Mouse (Mus musculus): ENCODE data around the gene Tcta. TPM values are rescaled to one million over a fixed set of nuclear protein-coding genes. Genes with fewer than 3 reads are reported as not detected.
"Not testable (repeated sequence)": the region's sequence is repeated elsewhere in the genome, so short reads cannot be mapped to it uniquely, and the experiment has no call there.

The Tcta gene
- polyA plus RNA-seq, 1 experiment from 2014 or later: 62.2 TPM

DNA sequence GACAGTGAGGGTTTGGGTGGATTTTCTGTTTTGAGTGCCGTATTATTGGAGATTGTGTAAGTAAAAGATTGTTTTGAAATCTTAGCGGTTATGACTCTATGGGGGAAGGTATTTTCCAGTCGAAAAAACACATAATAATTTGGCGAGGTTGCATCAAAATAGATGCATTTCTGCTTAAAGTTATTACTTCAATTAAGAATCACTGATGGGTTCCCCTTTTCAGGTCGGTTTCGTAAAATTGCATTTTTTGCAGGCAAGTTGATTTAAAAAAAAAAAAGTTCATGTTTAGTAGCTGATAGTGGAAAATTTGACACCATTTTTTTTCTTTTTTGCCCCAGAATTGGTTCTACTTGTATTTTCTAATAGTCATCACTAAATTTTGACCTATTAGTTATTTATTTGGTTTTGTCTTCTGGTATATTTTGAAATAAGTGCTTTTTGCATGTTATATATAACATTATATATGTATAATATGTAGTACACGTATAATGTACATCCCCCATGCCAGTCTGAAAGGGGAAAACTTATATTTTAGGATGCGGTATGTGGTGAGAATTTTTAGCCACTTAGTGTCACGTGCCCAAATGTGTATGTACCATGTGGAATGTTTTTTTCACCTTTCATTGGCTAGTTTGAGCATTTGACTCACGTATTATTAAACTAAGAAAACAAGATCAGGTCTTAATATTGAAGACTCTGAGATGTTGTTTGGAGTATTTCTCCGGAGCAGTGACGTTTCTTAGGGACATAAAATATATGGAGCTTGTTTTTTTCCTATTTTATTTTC lies 1.3 kb upstream of the Tcta start:
- Histone ChIP-seq H3K4me1 (replicated peaks) (peaks cover 63% of the 10 kb centered on the region), H3K27me3 (no peaks in the 10 kb centered on the region), H3K9me3 (no peaks in the 10 kb centered on the region), H3K27ac (replicated peaks) (peak overlapping the region; percentile 98), H3K9ac (peak overlapping the region; percentile 91), H3K4me2 (peak overlapping the region; percentile 70), H3K4me3 (peak overlapping the region; percentile 90), H3K36me3 (peaks cover 21% of the 10 kb centered on the region)
- WGBS: 23% methylated on average over 12 of the region's 12 CpGs
- no peak for ATAC-seq (ENCODE audit: low read depth)

DNA sequence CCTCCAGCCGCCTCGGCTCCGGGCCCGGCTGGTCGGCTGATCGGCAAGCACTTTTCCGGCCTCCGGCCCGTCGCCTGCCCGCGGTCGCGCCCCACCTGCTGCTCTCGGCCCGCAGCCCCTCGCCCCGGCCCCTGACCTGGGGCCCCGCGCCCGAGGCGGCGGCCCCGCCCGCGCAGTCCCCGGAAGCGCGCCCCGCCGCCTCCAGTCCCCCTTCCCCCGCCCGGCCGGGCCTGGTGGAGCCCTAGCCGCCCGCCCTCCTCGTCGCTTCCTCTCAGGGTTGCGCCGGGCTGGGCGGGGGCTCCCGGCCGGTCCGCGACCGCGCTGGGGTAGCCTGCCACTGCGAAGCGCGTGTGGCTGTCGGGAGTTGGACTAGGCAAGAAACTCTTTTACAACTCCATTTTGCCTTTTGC lies 616 bp upstream of the Tcta start:
- Histone ChIP-seq H3K9ac (peak overlapping the region; percentile 91), H3K9me3 (no peaks in the 10 kb centered on the region), H3K27me3 (no peaks in the 10 kb centered on the region), H3K4me2 (peak overlapping the region; percentile 70), H3K4me3 (peak overlapping the region; percentile 90), H3K4me1 (replicated peaks) (peaks cover 57% of the 10 kb centered on the region), H3K27ac (replicated peaks) (peak overlapping the region; percentile 98), H3K36me3 (peaks cover 25% of the 10 kb centered on the region)
- WGBS: 0% methylated on average over 38 of the region's 51 CpGs
- peak; percentile 82 for ATAC-seq (ENCODE audit: low read depth)

DNA sequence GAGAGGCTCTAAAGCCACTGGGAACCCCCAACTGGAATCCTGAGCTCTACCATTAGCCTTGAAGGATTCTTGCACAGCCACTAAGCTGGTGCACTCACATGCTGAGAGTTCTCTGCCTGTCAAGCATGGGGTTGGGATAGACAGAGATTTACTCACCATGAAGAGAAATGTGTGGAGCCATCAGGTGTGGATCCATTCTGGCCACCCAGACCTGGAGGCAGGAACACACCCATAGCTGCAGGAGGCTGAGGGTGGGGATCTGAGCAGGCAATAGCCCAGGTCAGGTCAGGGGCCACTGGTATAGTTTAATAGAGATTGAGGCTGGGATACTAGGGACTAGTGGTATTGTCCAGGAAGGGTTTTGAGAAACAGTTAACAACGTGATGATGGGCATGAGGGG lies 790 bp downstream of the Tcta start:
- WGBS: 3% methylated on average over 1 of the region's 1 CpGs
- peak overlapping the region; percentile 76 for H3K4me2 ChIP-seq
- peak overlapping the region; percentile 85 for H3K9ac ChIP-seq
- no peaks in the 10 kb centered on the region for H3K27me3 ChIP-seq
- H3K4me1 ChIP-seq (replicated peaks): peaks cover 46% of the 10 kb centered on the region
- H3K27ac ChIP-seq (replicated peaks): peak overlapping the region; percentile 98
- H3K4me3 ChIP-seq: peak overlapping the region; percentile 90
- H3K36me3 ChIP-seq: peaks cover 37% of the 10 kb centered on the region
- no peaks in the 10 kb centered on the region for H3K9me3 ChIP-seq
- no peak for ATAC-seq (ENCODE audit: low read depth)

DNA sequence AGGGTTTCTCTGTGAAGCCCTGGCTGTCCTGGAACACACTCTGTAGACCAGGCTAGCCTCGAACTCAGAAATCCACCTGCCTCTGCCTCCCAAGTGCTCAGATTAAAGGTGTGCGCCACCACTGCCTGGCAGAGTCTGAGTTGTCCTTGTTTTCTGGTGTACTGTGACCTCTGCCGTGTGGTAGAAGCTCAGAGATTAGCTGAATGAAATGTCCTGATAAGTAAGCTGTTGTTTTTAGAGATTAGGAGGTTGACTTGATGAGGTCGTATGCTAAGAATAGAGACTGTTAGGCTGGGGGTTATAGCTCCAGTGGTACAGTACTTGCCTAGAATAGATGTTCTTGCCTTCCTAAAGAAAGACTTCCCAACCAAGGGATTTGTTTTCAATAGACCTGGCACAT lies 1.2 kb downstream of the Tcta start:
- no peaks in the 10 kb centered on the region for H3K27me3 ChIP-seq
- peaks cover 40% of the 10 kb centered on the region for H3K36me3 ChIP-seq
- no peak for ATAC-seq (ENCODE audit: low read depth)
- 91% methylated on average over 4 of the region's 4 CpGs for WGBS
- peak overlapping the region; percentile 90 for H3K4me3 ChIP-seq
- H3K4me1 ChIP-seq (replicated peaks): peaks cover 42% of the 10 kb centered on the region
- peak overlapping the region; percentile 85 for H3K9ac ChIP-seq
- peak overlapping the region; percentile 98 for H3K27ac ChIP-seq (replicated peaks)
- H3K9me3 ChIP-seq: no peaks in the 10 kb centered on the region
- peak overlapping the region; percentile 76 for H3K4me2 ChIP-seq

DNA sequence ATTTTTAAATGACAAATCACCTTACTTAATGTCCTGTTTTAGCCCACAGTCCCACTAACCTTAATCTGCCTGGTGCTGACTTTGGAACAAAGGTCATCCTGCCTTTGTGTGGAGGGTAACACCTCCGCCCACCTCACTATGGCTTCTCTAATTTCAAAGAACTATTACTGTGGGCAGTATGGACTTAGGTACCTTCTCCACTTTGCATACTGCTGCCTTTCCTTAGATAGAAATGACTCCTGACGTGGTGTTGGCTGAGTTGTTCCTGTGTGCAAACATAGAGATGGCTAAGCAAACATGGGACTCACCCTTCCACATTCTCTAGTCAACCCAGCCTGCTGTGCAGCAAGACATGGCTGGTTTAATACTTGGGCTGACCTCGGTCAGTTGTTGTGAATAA lies 4.1 kb downstream of the Tcta start:
- peaks cover 49% of the 10 kb centered on the region for H3K36me3 ChIP-seq
- H3K4me2 ChIP-seq: no peak overlapping the region
- H3K27me3 ChIP-seq: no peaks in the 10 kb centered on the region
- no peak overlapping the region for H3K4me3 ChIP-seq
- 75% methylated on average over 3 of the region's 3 CpGs for WGBS
- no peaks in the 10 kb centered on the region for H3K9me3 ChIP-seq
- peaks cover 24% of the 10 kb centered on the region for H3K4me1 ChIP-seq (replicated peaks)
- no peak for ATAC-seq (ENCODE audit: low read depth)
- H3K9ac ChIP-seq: no peak overlapping the region
- H3K27ac ChIP-seq (replicated peaks): no peak overlapping the region

DNA sequence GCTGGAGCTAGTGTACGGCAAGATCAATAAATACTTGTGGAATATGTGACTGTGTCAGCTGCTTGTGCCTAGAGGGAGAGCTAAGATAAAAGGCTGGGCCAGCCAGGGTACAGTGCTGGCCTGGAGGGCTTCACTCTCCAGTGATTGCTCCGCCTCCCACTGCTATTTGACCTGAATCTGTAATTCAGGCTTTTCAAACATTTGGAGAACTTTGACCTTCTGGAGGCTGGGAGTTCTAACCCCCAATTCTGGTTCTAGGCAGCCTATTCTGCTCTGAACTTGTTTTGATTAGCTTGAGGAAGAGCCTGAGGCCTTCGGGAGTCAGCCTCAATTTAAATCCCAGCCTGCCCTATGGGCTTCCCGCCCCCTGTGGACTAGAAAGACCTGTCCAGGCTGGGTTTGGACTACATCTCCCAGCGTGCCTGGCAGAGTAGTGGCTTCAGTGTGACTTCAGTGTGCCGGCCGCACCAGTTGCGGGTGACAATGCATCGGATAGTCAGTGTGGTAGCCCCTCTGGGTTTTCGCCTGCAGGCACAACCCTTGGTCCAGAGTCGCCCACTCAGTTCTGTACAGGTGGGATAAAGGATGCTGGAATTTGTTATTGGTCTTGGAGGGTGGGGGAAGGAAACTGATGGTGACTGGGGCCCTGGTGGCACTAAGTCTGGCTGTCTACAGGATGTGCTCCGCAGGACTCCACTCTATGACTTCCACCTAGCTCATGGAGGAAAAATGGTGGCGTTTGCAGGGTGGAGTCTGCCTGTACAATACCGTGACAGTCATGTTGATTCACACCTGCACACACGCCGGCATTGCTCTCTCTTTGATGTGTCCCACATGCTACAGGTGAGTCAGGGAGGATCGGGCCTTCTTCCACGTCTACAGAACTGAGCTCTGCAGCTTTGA lies 9.3 kb downstream of the Tcta start, which contains the start of gene Amt:
Amt (plus strand) TSS at position 401 of the 903 bp plus-strand sequence.
- Histone ChIP-seq H3K4me2 (peak within 1 kb of the TSS; percentile 44), H3K4me3 (peak within 1 kb of the TSS; percentile 25), H3K9ac (peak within 1 kb of the TSS; percentile 55), H3K27ac (replicated peaks) (peak within 1 kb of the TSS; percentile 15), H3K27me3 (no peaks in the 10 kb centered on the region), H3K4me1 (replicated peaks) (peaks cover 18% of the 10 kb centered on the region), H3K9me3 (no peaks in the 10 kb centered on the region), H3K36me3 (peaks cover 55% of the 10 kb centered on the region)
- WGBS: 18% methylated on average over 18 of the region's 18 CpGs
- peak; percentile 58; the same call in 1 of the 2 replicates for ATAC-seq (ENCODE audit: low read depth)

DNA sequence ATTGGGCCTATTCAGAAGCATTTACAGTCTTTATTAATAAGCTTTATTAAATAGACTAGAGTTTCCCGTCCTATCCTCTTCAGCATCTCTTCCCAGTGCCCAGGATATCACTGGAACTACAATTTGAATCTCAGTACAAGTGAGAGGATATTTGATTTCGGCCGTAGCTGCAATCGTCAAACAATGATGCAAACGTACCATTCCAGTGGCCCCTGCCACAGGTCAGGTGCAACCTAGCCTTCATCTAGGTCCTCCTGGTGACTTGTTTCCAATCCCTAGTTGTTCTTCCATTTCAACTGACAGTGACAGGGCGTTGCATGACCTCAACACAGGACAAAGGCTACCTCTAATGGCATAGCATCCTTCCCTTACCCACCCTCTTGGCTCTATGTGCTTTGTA lies 15.2 kb downstream of the Tcta start:
- Histone ChIP-seq H3K36me3 (peaks cover 26% of the 10 kb centered on the region), H3K4me3 (peak overlapping the region; percentile 59), H3K4me2 (peak overlapping the region; percentile 70), H3K4me1 (replicated peaks) (peaks cover 16% of the 10 kb centered on the region), H3K9me3 (no peaks in the 10 kb centered on the region), H3K27ac (replicated peaks) (peak overlapping the region; percentile 83), H3K9ac (peak overlapping the region; percentile 73), H3K27me3 (no peaks in the 10 kb centered on the region)
- 53% methylated on average over 6 of the region's 6 CpGs for WGBS
- ATAC-seq (ENCODE audit: low read depth): no peak

DNA sequence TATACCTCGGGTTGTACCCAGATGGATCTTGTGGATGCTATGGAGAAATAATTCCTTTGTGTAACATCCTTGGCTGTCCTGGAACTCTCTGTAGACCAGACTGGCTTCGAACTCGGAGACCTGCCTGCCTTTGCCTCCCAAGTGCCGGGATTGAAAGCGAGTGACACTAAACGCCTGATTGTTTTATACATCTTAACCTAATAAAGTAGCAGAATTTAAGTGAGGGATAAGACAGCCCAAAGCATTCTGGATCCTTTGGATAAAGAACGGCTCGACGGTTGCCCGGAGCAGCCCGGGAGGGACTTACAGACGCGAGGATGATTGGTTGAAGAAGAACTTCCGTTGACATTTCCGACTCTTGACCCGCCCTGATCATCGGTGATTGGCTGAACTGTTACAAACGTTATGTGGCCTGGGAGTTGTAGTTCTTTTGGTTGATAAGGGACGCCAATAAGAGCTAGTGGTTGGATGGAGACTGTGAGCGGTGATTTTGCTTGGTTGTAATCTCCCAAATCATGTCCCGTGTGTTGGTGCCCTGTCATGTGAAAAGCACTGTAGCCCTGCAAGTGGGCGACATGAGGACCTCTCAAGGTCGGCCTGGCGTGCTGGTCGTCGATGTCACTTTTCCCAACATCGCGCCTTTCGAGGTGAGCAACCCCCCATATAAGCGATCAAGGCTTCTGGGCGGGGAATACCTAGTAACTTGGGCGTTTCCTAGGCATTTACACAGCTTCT lies 15.8 kb downstream of the Tcta start, which contains the start of gene Nicn1:
Nicn1 (plus strand) TSS at position 414 of the 735 bp plus-strand sequence.
- peak within 1 kb of the TSS; percentile 94 for H3K27ac ChIP-seq (replicated peaks)
- H3K27me3 ChIP-seq: no peaks in the 10 kb centered on the region
- WGBS: under 1% methylated on average over 32 of the region's 32 CpGs

DNA sequence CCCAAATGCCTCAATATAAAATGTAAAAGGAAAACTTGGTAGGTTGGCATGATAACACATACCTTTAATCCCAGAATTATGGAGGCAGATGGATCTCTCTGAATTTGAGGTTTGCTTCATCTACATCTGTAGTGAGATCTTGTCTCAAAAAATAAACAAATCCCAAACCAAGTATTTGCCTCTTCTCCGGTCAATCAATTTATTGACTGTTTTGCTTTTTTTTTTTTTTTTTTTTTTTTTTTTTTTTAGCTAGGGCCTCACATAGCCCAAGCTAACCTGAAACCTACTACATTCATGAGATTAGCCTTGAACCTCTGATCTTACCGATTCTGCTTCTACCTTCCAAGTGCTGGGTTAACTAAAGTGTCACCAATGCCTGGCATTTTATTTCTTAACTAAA lies 16.6 kb downstream of the Tcta start:
- Histone ChIP-seq H3K9ac (peak overlapping the region; percentile 86), H3K27ac (replicated peaks) (peak overlapping the region; percentile 94), H3K9me3 (no peaks in the 10 kb centered on the region), H3K36me3 (peaks cover 12% of the 10 kb centered on the region), H3K27me3 (no peaks in the 10 kb centered on the region), H3K4me1 (replicated peaks) (peaks cover 16% of the 10 kb centered on the region), H3K4me2 (peak overlapping the region; percentile 70), H3K4me3 (peak overlapping the region; percentile 59)
- 63% methylated on average over 2 of the region's 2 CpGs for WGBS
- ATAC-seq (ENCODE audit: low read depth): no peak

More for the DNA sequence above, 15.8 kb downstream of the Tcta start, which contains the start of gene Nicn1:
- Histone ChIP-seq H3K36me3 (peaks cover 20% of the 10 kb centered on the region), H3K4me2 (peak within 1 kb of the TSS; percentile 70), H3K9ac (peak within 1 kb of the TSS; percentile 86), H3K9me3 (no peaks in the 10 kb centered on the region), H3K4me1 (replicated peaks) (peaks cover 16% of the 10 kb centered on the region), H3K4me3 (peak within 1 kb of the TSS; percentile 59)
- peak; percentile 98 for ATAC-seq (ENCODE audit: low read depth)

DNA sequence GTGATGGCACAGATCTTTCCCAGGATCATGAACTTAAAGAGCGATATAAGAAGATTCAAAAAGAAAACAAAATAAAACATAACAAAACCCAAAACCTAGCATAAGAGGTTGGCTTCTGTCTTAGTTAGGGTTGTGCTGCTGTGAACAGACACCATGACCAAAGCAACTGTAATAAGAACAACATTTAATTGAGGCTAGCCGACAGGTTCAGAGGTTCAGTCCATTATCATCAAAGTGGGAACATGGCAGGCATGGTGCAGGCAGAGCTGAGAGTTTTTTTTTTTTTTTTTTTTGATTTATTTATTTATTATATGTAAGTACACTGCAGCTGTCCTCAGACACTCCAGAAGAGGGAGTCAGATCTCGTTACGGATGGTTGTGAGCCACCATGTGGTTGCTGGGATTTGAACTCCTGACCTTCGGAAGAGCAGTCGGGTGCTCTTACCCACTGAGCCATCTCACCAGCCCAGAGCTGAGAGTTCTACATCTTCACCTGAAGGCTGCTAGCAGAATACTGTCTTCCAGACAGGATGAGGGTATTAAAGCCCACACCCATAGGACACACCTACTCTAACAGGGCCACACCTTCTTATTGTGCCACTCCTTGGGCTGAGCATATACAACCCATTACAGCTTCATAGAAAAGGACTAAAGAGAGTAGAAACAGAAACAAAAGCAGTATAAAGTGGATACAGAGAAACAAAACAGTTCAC lies 18.3 kb downstream of the Tcta start:
- 74% methylated on average over 6 of the region's 6 CpGs for WGBS
- ATAC-seq (ENCODE audit: low read depth); H3K9me3 ChIP-seq; H3K4me2 ChIP-seq; H3K27me3 ChIP-seq; H3K4me3 ChIP-seq; H3K27ac ChIP-seq (replicated peaks); H3K9ac ChIP-seq; H3K36me3 ChIP-seq: not testable (repeated sequence)
- H3K4me1 ChIP-seq (replicated peaks): peaks cover 16% of the 10 kb centered on the region

DNA sequence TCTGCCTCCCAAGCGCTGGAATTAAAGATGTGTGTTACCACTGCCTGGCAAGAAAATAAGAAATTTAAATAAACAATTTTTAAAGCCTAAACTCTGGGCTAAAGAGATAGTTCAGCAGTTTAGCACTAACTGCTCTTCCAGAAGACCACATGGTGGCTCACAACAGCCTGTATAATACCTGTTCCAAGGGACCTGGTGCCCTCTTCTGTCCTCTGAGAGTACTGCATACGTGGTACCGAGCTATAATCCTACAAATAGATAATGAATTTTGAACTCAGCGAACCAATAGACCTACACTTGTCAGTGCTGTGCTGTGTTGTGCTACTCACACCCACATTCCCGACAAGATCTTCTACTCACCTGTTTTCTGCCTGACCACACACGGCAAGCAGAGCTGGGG lies 21.6 kb downstream of the Tcta start:
- H3K4me1 ChIP-seq (replicated peaks): peaks cover 2% of the 10 kb centered on the region; the same call in 1 of the 2 replicates
- H3K9ac ChIP-seq: no peak overlapping the region
- ATAC-seq (ENCODE audit: low read depth): peak; percentile 78; the same call in 1 of the 2 replicates
- no peak overlapping the region for H3K4me2 ChIP-seq
- no peaks in the 10 kb centered on the region for H3K36me3 ChIP-seq
- H3K9me3 ChIP-seq: no peaks in the 10 kb centered on the region
- no peaks in the 10 kb centered on the region for H3K27me3 ChIP-seq
- H3K27ac ChIP-seq (replicated peaks): no peak overlapping the region
- H3K4me3 ChIP-seq: no peak overlapping the region
- WGBS: 11% methylated on average over 6 of the region's 6 CpGs
